10 mouse cellular contexts compared by ENCODE assay signal in the genomic region with DNA sequence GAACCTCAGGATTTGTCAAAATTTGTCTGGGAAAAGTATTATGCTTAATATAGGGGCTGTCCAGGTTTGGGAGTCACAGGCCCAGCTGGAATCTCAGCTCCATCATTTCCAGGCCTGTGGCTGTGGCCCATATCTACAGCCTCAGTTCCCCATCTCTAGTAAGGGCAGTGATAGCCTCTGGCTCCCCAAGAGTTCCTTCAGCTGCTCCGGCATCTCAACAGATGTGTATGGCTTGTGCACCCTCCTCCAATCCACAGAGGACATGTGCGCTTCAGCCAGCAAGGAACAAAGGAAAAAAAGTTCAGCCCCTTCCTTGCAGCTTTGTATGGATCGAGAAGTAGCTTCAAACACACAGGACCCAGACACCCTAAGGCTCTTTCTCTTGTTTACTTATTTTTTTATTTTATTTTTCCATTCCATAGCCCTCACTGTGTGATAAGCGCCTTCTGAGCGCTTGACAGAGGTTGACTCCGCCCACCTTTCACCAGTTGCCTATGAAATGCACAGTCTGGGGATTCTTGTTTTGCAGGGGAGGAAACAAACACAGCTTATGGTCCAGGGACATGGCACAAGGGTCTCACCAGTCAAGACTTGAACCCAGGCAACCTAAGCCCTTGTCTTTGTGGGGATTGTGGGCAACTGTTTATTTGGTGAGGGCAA.
DNase-seq lines count a peak whose midpoint lies in the region; ATAC-seq and TF ChIP-seq lines count a peak whose summit lies in the region.
"Had no signal": no experiment of that assay in that cellular context is flagged by ENCODE, and none has a peak within 500 bp of the region (broad histone marks: within the 10 kb centered on the region; RNA-seq: fewer than 3 reads in every experiment).

No protein-coding gene starts in this region.

- TF ChIP-seq EP300 in liver, postnatal 0 days (IDR thresholded peaks at IDR 0.05; ENCODE audit: low read depth) = no peak

- no peaks in the 10 kb centered on the region for H3K27me3 ChIP-seq in kidney, postnatal 0 days (ENCODE audit: insufficient read depth, low read length)
- H3K27me3 ChIP-seq in heart, embryonic 15.5 days = no peaks in the 10 kb centered on the region
- H3K27me3 ChIP-seq in liver, postnatal 0 days (ENCODE audit: insufficient read depth, low read length) = no peaks in the 10 kb centered on the region

- H3K9me3 ChIP-seq in kidney, postnatal 0 days (replicated peaks; ENCODE audit: low read length) = no peaks in the 10 kb centered on the region
- H3K9me3 ChIP-seq in heart, embryonic 15.5 days (replicated peaks) = no peaks in the 10 kb centered on the region
- H3K9me3 ChIP-seq in liver, postnatal 0 days (ENCODE audit: low read length) = no peaks in the 10 kb centered on the region
- H3K9me3 ChIP-seq: G1E; limb, embryonic 15.5 days had no signal

- H3K4me1 ChIP-seq in kidney, postnatal 0 days (replicated peaks; ENCODE audit: insufficient read depth, low read length) = 0 out of 2 replicates have a peak, but pooled peaks cover 30% of the 10 kb centered on the region
- peaks cover 40% of the 10 kb centered on the region for H3K4me1 ChIP-seq in heart, embryonic 15.5 days (replicated peaks)
- peaks cover 25% of the 10 kb centered on the region for H3K4me1 ChIP-seq in liver, postnatal 0 days (ENCODE audit: insufficient read depth)

- 67% methylated on average over 6 of the region's 6 CpGs for WGBS in kidney, postnatal 0 days
- 74% methylated on average over 6 of the region's 6 CpGs for whole genome bisulfite sequencing in heart, embryonic 15.5 days
- 70% methylated on average over 6 of the region's 6 CpGs for WGBS in liver, postnatal 0 days (ENCODE audit: insufficient replicate concordance)

- no peak overlapping the region for H3K4me3 ChIP-seq in kidney, postnatal 0 days (replicated peaks; ENCODE audit: low read depth, low read length)
- no peak overlapping the region for H3K4me3 ChIP-seq in heart, embryonic 15.5 days
- H3K4me3 ChIP-seq in liver, postnatal 0 days (ENCODE audit: low read depth, low read length) = no peak overlapping the region
- H3K4me3 ChIP-seq: limb, embryonic 15.5 days had no signal

- ATAC-seq in kidney, postnatal 0 days (replicated peaks; ENCODE audit: low FRiP score, low read depth) = no peak
- peak; percentile 45 for ATAC-seq in heart, embryonic 15.5 days (replicated peaks; ENCODE audit: insufficient number of reproducible peaks, insufficient read depth, low FRiP score, low read depth)
- no peak for ATAC-seq in liver, postnatal 0 days

- no peak overlapping the region for H3K9ac ChIP-seq in kidney, postnatal 0 days (ENCODE audit: low read depth, low read length)
- H3K9ac ChIP-seq in heart, embryonic 15.5 days = no peak overlapping the region
- no peak overlapping the region for H3K9ac ChIP-seq in liver, postnatal 0 days (replicated peaks)
- H3K9ac ChIP-seq: limb, embryonic 15.5 days had no signal

- no peak for TF ChIP-seq CTCF in kidney, postnatal 0 days (IDR thresholded peaks at IDR 0.05; ENCODE audit: low read depth)
- TF ChIP-seq CTCF in liver, postnatal 0 days (IDR thresholded peaks at IDR 0.05; ENCODE audit: low read depth) = no peak

- no peaks in the 10 kb centered on the region for H3K36me3 ChIP-seq in kidney, postnatal 0 days (ENCODE audit: insufficient read depth, low read length)
- H3K36me3 ChIP-seq in heart, embryonic 15.5 days = no peaks in the 10 kb centered on the region
- no peaks in the 10 kb centered on the region for H3K36me3 ChIP-seq in liver, postnatal 0 days (replicated peaks; ENCODE audit: insufficient read depth, low read length)
- H3K36me3 ChIP-seq: G1E; limb, embryonic 15.5 days had no signal

- H3K27ac ChIP-seq in kidney, postnatal 0 days = peak overlapping the region; percentile 9; the same call in 1 of the 2 replicates
- peak overlapping the region; percentile 60 for H3K27ac ChIP-seq in heart, embryonic 15.5 days
- peak overlapping the region; percentile 94; the same call in 1 of the 2 replicates for H3K27ac ChIP-seq in liver, postnatal 0 days (ENCODE audit: low read depth)

- H3K4me2 ChIP-seq in kidney, postnatal 0 days (ENCODE audit: low read length) = no peak overlapping the region
- H3K4me2 ChIP-seq in heart, embryonic 15.5 days = no peak overlapping the region
- no peak overlapping the region for H3K4me2 ChIP-seq in liver, postnatal 0 days (ENCODE audit: low read depth, low read length)
- H3K4me2 ChIP-seq: limb, embryonic 15.5 days had no signal

- DNase-seq in kidney, postnatal 0 days (ENCODE audit: low spot score) = peak; percentile 56
- no peak for DNase-seq in kidney, adult 11 months
- peak; percentile 45 for DNase-seq in c-Kit-positive CD71-positive TER-119-positive erythroid progenitor cells, embryonic 14.5 days (ENCODE audit: low spot score)
- DNase-seq in liver, postnatal 0 days = peak; percentile 31
- no peak for DNase-seq in layer of hippocampus, adult 11-12 months (ENCODE audit: low spot score)
- DNase-seq in layer of hippocampus, adult 8-10 months (ENCODE audit: low spot score in 2 of 2) = no peak
- DNase-seq in right cerebral cortex, postnatal 14 days = no peak

Comparison
In these comparisons a context has a peak if more than half of its experiments do, and no peak if none do; other contexts are left out.
1. DNase-seq: peak in kidney, postnatal 0 days (single experiment), c-Kit-positive CD71-positive TER-119-positive erythroid progenitor cells, embryonic 14.5 days (single experiment) and liver, postnatal 0 days (single experiment); none in kidney, adult 11 months (single experiment), layer of hippocampus, adult 11-12 months (single experiment), layer of hippocampus, adult 8-10 months (0 of 2) and right cerebral cortex, postnatal 14 days (single experiment).
2. H3K27ac ChIP-seq: peak in every context shown above with its lines; median percentile 94 in liver, postnatal 0 days; 60 in heart, embryonic 15.5 days; 9 in kidney, postnatal 0 days.